Mouse (Mus musculus): ENCODE results near the gene Lypd6.

- TF ChIP-seq CTCF (IDR thresholded peaks at IDR 0.05; ENCODE audit: low read depth) (no peak), EP300 (IDR thresholded peaks at IDR 0.05; ENCODE audit: low read depth) (no peak)
These were observed 12.3 kb upstream of the Lypd6 start for GRCm38 (mm10) chr2:50053893-50054292.
